Mouse (Mus musculus) liver, adult 2 months (tissue): ENCODE measurements around the gene Csf3r. TPM values are rescaled to one million over a fixed set of nuclear protein-coding genes. Genes with fewer than 3 reads are reported as not detected.

Experiments
- DNase-seq: peaks from one replicate; pipeline ENCODE4 v3.0.0-alpha.2; 2011; ENCODE audit warnings: low read depth, low spot score; ENCODE audit errors: extremely low read depth
- H3K27ac ChIP-seq: fragments of 200-500 bp; replicated peaks from 2 replicates; pipeline ENCODE4 v1.5.1; 2012; ENCODE audit warnings: low read depth, mild to moderate bottlenecking, control low read depth, inconsistent platforms, low read length; ENCODE audit not compliant: insufficient read depth
- H3K27me3 ChIP-seq: fragments of 200-500 bp; 2 replicates; pipeline ENCODE4 v1.6.1; 2012; ENCODE audit warnings: mild to moderate bottlenecking, moderate library complexity, low read length, inconsistent platforms; ENCODE audit not compliant: control insufficient read depth, insufficient read depth
- H3K36me3 ChIP-seq: fragments of 200-500 bp; 2 replicates; pipeline ENCODE4 v1.6.1; 2012; ENCODE audit warnings: low read length, inconsistent platforms; ENCODE audit not compliant: control insufficient read depth, insufficient read depth
- H3K4me1 ChIP-seq: fragments of 200-500 bp; 2 replicates; pipeline ENCODE4 v1.6.1; 2011; ENCODE audit warnings: low read length; ENCODE audit not compliant: control insufficient read depth, insufficient read depth
- H3K4me3 ChIP-seq: fragments of 200-500 bp; 2 replicates; pipeline ENCODE4 v1.5.1; 2011; ENCODE audit warnings: low read depth, mild to moderate bottlenecking, control low read depth, low read length, moderate library complexity; ENCODE audit not compliant: insufficient read depth
- H3K79me2 ChIP-seq: fragments of 200-500 bp; 2 replicates; pipeline ENCODE4 v1.6.1; 2012; ENCODE audit warnings: inconsistent platforms, mild to moderate bottlenecking, low read length, moderate library complexity; ENCODE audit not compliant: control insufficient read depth, insufficient read depth
- H3K9ac ChIP-seq: fragments of 200-500 bp; 2 replicates; pipeline ENCODE4 v1.6.1; 2012; ENCODE audit warnings: low read depth, mild to moderate bottlenecking, control low read depth, inconsistent platforms, low read length
- CTCF ChIP-seq: fragments of 200-500 bp; IDR thresholded peaks from 2 replicates; pipeline ENCODE4 v1.5.1; 2011; ENCODE audit warnings: low read depth, low read length, control low read depth
- POLR2A ChIP-seq: fragments of 200-500 bp; IDR thresholded peaks from 2 replicates; pipeline ENCODE4 v1.6.1; 2011; ENCODE audit warnings: low read length, control low read depth; ENCODE audit not compliant: insufficient read depth; ENCODE audit errors: extremely low read depth
- WGBS: fragments of 180-500 bp; shearing (Covaris S2); methylation state at CpG from one replicate; pipeline ENCODE4 v1.1.7; 2018; 5-methylcytosine and 5-hydroxymethylcytosine counted together
- polyA plus RNA-seq: library from polyadenylated mRNA; depleted of rRNA; stranded (reverse); fragments of >200 nt; gene quantifications from 2 replicates; pipeline ENCODE4 v1.2.3, GENCODE M21; 2012; rRNA removed
- total RNA-seq: library from RNA; depleted of rRNA; stranded (reverse); fragments of >200 nt; gene quantifications from 2 replicates; pipeline ENCODE4 v1.2.3, GENCODE M21; 2014; rRNA removed

Csf3r gene
- total and polyA plus RNA-seq, 2 experiments, result 0.37 to 2.9 TPM

GRCm38 (mm10) chr4:126090848-126091124, 66.4 kb downstream of the Csf3r start:
- Histone ChIP-seq H3K27me3 (no peaks in the 10 kb centered on the region), H3K79me2 (no peaks in the 10 kb centered on the region), H3K4me1 (peaks cover 13% of the 10 kb centered on the region), H3K36me3 (no peaks in the 10 kb centered on the region), H3K27ac (peak overlapping the region; percentile 53), H3K9ac (no peak overlapping the region), H3K4me3 (no peak overlapping the region)
- peak; percentile 98 for DNase-seq
- 24% methylated on average over 4 of the region's 4 CpGs for WGBS
- TF ChIP-seq CTCF, result no peak

- DNase-seq, result peak; percentile 91
- 24% methylated on average over 8 of the region's 8 CpGs for WGBS
- Histone ChIP-seq H3K4me3 (no peak overlapping the region), H3K27ac (peak overlapping the region; percentile 51), H3K9ac (no peak overlapping the region), H3K36me3 (no peaks in the 10 kb centered on the region), H3K27me3 (no peaks in the 10 kb centered on the region), H3K4me1 (peaks cover 13% of the 10 kb centered on the region), H3K79me2 (peaks cover 3% of the 10 kb centered on the region; the same call in 1 of the 2 replicates)
- TF ChIP-seq CTCF (no peak), POLR2A (no peak)
Observed at GRCm38 (mm10) chr4:126091873-126092272, 67.5 kb downstream of the Csf3r start.

Other genes with a start within 250 kb of the Csf3r start
- 31.0 and 31.8 TPM in 2 replicates for gene Mrps15, start 22.4 kb downstream of the Csf3r start, total RNA-seq
- 31.0 and 35.7 TPM in 2 replicates for gene Mrps15, start 22.4 kb downstream of the Csf3r start, polyA plus RNA-seq
- gene Oscp1, start 34.0 kb downstream of the Csf3r start, total RNA-seq, result 0.37 and 0.74 TPM in 2 replicates
- gene Oscp1, start 34.0 kb downstream of the Csf3r start, polyA plus RNA-seq, result 0.20 TPM in 1 of 2 replicates, not detected in the other
- 20.0 and 30.0 TPM in 2 replicates for gene Lsm10, start 72.1 kb downstream of the Csf3r start, total RNA-seq
- gene Lsm10, start 72.1 kb downstream of the Csf3r start, polyA plus RNA-seq, result 28.4 TPM in 2 replicates
- 6.5 and 10.8 TPM in 2 replicates for gene Stk40, start 79.4 kb downstream of the Csf3r start, total RNA-seq
- 22.5 and 22.9 TPM in 2 replicates for gene Stk40, start 79.4 kb downstream of the Csf3r start, polyA plus RNA-seq
- 8.0 and 9.5 TPM in 2 replicates for gene Eva1b, start 123.2 kb downstream of the Csf3r start, total RNA-seq
- 15.8 and 18.1 TPM in 2 replicates for gene Eva1b, start 123.2 kb downstream of the Csf3r start, polyA plus RNA-seq
- gene Sh3d21, start 138.9 kb downstream of the Csf3r start, total RNA-seq, result 0.54 and 0.65 TPM in 2 replicates
- 0.26 and 0.55 TPM in 2 replicates for gene Sh3d21, start 138.9 kb downstream of the Csf3r start, polyA plus RNA-seq
- 74.3 and 78.6 TPM in 2 replicates for gene Thrap3, start 178.2 kb downstream of the Csf3r start, total RNA-seq
- gene Thrap3, start 178.2 kb downstream of the Csf3r start, polyA plus RNA-seq, result 25.6 and 29.1 TPM in 2 replicates
- gene Map7d1, start 231.8 kb downstream of the Csf3r start, total RNA-seq, result 7.5 and 8.2 TPM in 2 replicates
- gene Map7d1, start 231.8 kb downstream of the Csf3r start, polyA plus RNA-seq, result 18.5 and 19.1 TPM in 2 replicates
- gene Trappc3, start 237.8 kb downstream of the Csf3r start, total RNA-seq, result 38.2 and 45.8 TPM in 2 replicates
- gene Trappc3, start 237.8 kb downstream of the Csf3r start, polyA plus RNA-seq, result 24.1 and 30.6 TPM in 2 replicates